Mouse (Mus musculus) embryo, embryonic 11.5 days (tissue): ENCODE measurements around the gene Casc3.
A peak's percentile ranks its signal among the peaks of the same experiment; 100 is the strongest.

Experiments used
- DNase-seq: peaks from one replicate; pipeline ENCODE4 v3.0.0-alpha.2; 2012; ENCODE audit warnings: low read depth, low spot score

The Casc3 gene

DNA sequence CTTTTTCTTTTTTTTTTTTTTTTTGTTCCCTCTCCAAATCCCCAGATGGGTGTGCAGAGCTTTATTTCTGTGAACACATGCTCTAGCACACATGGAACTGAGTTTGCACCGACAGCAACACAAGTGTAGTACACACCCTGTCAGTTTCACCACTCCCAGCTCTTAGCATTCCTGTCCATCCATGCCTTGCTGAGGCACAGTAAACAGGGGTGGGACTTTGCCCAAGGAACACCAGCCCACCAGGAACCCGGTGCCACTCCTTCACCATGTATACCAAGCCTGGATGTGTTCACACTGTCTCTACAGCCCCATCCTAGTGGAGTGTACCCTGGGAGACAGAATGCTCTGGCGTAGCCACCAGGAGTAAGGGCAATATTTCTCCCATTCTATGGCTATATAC, 31.0 kb downstream of the Casc3 start:
- no peak for DNase-seq

DNA sequence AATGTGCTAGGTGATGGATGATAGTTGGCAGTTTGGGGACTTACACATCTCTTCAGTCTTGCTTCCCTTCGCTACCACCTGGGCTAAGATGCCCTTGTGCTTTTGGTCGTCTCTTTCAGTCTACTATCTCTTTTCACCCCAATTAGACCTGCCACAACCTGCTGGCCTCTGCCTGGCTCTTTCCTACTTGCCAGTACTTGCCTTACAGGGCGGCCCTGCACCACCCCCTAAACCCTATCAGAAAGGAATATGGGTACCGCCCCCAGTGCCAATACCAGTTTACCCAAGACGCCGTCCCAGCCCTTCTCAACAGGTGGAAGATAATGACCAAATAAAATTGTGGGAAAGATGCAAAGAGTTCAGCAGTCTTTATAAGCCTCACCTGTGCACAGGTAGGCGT, 31.4 kb downstream of the Casc3 start:
- no peak for DNase-seq

DNA sequence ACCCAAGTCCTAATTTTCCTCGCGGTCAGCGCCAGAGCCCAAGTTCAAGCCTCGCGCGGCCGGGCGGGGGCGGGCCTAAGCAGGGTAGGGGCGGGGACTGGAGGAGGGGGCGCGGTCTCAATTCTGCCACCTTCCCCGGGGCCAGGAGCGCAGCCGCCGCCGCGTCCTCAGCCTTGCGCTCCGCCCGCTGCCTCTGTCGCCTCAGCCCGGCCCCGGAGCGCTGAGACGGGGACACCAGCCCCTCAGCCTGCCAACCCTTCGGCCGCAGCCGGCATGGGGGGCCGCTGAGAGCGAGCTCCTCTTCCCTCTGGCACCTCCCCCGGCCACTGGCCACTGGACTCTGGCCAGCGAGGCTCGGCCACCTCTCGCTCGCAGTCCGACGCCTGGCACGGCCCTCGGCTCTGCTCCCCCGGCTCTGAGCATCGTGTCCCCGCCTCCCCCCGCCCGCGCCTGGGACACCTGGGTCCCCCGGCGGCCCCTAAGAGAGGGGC, 32.0 kb downstream of the Casc3 start, which contains the start of gene Rapgefl1:
Rapgefl1 (plus strand) TSS at position 135 of the 491 bp plus-strand sequence.
- peak; percentile 66 for DNase-seq

DNA sequence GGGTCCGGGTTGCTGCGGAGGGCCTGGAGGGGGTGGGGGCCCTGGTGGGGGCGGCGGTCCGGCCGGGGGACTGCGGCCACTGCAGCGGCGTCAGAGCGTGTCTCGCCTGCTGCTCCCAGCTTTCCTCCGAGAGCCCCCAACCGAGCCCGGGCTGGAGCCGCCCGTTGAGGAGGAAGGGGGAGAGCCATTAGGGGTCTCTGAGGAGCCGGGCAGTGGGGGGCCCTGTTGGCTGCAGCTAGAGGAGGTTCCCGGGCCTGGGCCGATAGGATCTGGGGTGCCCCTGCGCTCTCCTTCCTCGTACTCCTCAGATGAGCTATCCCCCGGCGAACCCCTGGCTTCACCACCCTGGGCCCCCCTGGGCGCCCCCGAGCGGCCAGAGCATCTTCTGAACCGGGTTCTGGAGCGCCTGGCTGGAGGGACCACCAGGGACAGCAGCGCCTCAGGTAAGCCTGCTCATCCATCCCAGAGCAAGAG, 32.6 kb downstream of the Casc3 start:
- no peak for DNase-seq

DNA sequence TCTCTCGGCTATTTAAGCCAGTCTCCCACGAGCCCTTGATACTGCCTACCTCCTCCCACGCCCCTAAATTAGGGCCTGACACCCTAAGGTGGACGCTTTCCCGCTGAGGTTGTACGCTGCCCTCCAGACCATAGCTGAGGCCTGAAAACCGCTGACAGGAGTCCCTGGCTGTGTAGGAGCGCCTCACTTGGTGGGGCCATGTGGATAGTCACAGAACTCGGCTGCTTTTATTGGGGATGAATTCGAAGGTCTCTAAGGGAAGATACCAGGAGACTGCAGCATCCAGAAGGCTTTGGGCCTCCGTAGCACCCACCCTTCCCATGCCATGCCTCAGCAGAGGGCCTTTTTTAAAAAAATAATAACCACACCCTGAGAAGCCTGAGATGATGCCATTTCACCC, 33.2 kb downstream of the Casc3 start:
- no peak for DNase-seq

DNA sequence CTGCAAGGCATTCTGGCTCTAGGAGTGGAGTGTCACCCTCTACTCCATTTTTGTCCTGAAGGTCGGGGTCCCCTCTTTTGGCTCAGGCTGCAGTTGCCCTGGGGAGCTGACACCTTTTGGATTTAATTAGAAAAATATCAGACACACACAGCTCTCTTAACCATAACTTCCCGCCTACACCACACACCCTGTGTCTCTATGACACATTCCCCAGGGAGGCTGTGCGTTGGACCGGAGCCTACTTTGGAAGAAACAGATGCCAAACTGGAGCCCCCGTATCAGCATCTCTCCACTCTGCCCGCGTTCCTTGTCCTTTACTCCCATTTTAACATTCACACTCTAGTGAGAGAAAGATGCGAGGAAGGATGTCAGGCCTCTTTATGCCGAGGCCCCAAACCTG, 33.8 kb downstream of the Casc3 start:
- no peak for DNase-seq

DNA sequence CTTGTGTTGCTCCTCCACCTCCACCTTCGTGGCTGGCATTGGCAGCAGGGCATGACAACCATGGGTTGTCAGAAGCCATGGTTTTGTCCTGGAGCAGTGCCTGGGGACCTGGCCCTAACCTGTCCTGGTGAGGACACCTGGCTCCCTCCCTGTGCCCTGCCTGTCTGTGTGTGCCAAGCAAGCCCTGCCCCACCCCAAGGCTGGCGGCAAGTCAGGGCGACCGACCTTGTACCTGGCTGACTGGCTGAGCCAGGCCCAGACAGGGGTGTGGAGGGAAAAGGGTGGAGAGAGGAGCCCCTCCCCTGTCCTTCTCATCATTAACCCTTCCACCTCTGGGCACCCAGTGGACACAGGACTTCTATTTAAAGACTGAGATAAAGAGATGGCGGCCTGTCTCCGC, 34.7 kb downstream of the Casc3 start:
- DNase-seq, result no peak

DNA sequence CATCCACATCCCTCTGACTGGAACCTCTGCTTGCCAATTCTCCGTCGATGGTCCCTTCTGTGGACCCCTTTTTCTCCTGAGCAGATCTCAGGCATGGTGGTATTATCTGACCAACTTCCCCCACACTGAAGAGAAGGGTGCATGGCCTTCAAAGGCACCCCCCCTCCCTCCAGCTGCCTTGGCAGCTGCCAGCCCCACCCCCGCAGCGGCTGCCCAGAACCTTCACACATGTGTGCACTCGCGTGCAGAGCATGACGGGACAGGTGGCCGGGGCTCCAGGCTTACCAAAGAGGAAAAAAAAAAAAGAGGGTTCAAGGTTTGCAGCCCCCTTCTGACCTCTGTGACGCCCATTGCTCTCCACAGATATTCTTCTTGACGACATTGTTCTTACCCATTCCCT, 35.2 kb downstream of the Casc3 start:
- DNase-seq, result no peak

DNA sequence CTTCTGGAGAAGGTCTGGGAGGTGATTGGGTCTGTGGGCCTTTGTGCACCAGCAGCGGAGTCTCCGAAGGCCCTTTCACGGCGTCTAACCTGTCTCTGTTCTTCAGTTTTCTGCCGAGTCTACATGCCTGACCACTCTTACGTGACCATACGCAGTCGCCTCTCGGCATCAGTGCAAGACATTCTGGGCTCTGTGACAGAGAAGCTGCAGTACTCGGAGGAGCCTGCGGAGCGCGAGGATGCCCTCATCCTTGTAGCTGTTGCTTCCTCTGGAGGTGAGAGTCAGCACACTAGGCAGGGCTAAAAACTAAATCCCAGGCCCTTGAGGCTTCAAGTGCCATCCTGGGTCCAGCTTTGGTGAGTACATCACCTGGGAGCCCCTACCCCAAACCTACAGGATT, 41.3 kb downstream of the Casc3 start:
- DNase-seq, result no peak

DNA sequence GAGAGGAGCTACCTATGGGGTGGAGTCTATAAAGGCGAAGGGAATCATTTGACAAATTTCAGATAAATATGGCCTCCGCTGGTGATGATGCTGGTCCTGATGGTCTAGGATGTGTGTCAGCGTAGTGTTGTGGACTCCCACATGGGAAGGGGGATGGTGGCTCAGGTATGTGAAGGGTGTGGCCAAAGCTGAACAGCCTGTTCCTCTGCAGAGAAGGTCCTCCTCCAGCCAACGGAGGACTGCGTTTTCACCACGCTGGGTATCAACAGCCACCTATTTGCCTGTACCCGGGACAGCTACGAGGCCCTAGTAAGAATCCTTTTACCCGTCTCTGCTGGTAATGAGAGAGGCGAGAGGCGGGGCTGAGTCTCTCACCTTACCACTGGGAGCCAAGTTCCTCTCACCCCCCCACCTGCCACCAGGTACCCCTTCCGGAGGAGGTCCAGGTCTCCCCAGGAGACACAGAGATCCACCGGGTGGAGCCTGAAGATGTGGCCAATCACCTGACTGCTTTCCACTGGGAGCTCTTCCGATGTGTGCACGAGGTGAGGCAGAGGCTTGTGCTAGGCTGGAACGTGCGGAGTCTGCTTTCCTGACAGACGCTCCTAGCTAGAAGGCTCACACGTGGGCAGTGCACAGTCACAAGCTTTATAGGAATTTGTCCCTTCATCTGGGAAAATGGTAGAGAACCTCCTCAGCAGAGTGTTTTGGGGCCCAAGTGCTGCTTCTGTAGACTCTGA, 42.3 kb downstream of the Casc3 start:
- no peak for DNase-seq

DNA sequence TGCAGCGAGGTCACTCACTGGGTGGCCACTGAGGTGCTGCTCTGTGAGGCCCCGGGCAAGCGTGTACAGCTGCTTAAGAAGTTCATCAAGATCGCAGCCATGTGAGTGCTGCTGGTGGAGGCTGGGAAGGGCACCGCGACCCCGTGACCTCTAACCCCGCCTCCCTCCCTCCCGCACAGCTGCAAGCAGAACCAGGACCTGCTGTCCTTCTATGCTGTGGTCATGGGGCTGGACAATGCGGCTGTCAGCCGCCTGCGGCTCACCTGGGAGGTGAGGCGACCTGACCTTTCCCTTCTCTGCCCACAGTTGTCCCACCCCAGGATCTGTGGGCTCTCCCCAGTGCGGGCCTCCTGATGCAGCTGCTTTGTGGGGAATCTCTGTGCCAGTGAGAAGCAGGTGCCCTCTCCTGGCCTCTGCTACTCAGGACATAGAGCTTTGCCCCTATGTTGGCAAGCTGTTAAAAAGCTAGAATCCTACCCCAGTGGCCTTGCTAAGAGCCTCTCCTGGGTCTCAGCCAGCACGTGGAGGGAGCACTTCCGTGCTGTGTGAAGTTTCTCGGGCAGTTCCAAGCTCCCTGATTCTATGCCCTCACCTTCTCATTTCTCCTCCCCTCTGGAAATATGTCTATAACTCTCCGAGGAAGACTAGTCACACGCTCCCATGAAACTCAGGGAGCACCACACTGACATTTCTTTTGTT, 44.6 kb downstream of the Casc3 start:
- no peak for DNase-seq

DNA sequence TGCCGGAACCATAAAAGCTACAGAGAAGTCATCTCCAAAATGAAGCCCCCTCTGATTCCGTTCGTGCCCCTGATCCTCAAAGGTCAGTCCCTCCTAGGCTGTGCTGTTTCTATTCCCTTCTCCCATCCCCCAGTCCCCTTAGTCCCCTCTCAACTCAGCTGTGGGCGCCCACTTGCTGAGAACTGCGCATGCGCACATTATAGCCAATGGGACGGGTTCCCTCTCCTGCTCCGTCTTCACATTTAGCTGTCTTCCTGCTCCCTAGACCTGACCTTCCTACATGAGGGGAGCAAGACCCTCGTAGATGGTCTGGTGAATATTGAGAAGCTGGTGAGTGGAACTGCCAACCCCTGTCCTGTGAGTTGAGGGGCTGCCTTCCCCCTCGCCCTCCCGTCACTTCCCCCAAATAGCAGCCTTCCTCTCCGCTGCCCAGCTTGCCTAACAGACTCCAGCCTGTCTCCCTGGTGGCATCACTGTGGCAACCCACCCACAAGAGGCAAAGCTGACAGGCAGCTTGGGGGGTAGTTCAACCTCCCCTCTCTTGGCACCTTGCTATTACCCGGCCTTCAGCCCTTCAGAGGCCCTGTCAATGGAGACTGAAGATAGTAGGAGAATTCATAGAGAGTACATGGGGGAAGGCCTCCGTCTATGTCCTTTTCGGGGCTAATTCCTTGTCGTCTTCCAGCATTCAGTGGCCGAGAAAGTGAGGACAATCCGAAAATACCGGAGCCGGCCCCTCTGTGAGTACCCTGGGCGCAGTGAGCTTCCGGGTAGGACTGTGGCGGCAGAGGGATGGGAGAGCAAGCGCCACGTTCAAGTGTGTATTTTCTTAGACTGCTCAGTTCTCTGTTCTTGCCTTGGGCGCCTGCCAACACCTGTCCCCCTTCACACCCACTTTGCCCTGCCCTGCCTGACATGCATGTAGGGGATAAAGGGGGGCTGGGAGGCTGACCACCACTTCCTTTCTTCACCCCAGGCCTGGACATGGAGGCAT, 45.7 kb downstream of the Casc3 start:
- DNase-seq, result no peak

DNA sequence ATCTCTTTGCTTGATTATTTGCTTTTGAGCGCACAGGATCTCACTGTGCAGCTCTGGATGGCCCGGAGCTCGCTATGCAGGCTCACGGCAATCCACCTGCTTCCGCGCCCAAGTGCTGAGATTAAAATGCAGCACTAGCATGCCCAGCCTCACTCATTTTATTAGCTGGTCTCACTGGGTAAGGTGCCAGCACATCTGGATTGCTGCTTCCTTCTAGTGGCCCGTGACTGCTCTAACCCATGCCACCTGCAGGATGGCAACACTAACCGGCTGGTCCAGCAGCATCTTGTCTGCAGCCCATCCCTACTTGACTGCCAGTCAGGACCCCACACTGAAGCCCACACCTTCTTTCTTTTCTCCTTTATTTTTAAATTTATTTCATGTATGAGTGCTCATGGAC, 49.4 kb downstream of the Casc3 start:
- DNase-seq, result no peak

DNA sequence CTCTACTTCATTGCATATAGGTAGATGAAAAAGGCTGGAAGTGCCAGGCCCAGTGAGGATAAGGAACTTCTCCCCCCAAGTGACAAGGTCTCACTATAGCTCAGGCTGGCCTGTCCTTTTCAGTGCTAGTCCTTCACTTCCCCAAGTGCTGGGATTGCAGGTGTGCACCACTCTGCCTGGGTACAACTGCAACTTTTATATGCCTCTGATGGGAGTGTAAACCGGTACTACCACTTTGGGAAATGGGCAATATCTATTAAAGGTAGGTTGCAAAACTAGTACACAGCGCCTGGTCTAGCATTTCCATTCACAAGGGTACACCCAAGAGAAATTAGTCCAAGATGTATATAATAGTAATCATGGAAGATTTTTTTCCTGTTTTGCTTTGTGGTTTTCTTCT, 50.0 kb downstream of the Casc3 start:
- DNase-seq, result no peak

DNA sequence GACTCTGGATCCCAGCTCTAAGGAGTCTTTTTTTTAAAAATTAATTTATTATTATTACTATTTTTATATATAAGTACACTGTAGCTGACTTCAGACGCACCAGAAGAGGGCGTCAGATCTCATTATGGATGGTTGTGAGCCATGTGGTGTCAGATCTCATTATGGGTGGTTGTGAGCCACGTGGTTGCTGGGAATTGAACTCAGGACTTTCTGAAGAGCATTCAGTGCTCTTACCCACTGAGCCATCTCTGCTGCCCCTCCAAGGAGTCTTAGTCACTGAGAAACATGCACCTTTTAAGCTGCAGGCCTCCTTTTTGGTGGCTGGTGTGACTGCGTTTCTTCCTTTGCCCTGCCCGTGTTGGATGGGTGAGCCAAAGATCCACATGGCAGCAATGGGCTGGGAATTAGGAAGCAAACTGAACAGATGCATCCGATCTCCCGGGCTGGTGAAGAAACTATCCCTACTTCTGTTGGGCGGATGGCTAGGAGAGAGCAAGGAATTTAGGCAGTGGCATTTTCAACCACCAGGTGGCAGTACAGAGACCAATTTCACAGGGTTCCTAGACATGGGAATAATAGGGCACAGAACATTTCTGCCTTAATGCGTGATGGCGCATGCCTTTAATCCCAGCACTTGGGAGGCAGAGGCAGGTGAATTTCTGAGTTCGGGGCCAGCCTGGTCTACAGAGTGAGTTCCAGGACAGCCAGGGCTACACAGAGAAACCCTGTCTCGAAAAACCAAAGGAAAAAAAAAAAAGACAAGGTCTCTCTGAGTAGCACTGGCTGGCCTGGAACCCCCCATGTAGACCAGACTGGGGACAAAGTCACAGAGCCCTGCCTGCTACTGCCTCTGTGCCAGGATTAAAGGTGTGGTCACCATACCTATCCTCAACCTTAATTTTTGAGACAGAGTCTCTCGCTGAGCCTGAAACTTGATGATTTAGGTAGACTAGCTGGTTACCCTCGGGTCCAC, 54.3 kb downstream of the Casc3 start:
- peak; percentile 79 for DNase-seq

DNA sequence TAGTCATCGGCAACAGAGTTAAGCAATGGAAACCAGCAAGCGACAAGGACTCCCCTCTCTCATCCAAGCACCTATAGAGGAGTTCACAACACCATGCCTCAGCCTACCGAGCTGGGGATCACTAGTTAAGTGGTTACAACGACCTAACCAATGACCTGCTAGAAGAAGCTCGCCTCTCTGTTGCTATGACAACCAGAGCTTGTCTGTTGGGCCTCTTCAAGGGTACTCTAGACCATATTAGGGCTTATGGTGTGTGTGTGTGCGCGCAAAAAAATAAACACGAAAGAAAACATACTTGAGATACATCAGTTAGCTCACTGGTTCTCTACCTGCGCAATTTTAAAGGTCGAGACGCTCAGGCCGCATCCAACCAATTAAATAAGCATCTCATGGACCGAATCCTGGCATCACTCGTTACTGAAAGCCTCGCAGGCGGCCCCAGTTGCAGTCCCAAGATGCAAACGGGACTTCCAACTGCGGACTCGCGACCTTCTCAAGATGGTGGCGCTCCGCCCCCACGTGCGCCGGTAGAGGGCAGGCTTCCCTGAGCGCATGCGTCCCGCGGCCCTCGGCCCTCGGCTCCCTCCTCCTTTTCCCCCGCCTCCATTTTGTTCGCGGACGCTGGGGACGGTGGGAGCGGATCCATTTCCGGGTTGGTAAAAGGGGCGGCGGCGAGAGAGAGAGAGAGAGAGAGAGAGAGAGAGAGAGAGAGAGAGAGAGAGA, 58.5 kb downstream of the Casc3 start, which contains the start of gene Wipf2:
Wipf2 (plus strand) TSS at position 611 of the 723 bp plus-strand sequence.
- DNase-seq, result peak; percentile 97

DNA sequence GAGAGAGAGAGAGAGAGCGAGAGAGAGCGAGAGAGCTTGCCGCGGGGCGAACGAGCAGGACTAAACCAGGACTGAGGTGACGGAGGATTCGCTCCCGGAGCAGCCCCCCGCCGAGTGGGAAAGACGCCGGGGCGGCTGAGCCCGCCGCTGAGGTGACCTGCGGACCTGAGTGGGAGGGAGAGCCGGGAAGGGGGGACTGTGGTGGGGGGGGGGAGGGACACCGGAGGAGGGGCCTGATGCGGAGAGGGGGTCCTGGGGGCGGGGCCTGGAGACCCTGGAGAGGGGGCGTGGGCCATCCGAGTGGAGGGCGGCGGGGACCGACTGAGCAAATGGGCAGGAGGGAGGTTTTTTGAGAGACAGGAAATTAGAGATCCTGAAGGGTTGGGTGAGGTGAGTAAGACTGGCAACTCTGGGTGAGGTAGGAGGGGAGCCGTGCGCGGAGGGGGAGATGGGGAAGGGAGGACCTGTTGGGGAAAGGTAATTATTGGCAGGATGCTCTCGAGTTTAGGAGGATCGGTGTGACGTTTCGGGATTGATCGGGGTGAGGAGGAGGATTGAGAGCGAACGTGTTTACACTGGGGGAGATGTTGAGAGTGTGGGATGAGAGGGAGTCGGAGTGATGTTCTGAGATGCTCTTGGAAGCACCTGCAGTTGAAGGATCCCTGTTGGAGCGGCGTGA, 59.2 kb downstream of the Casc3 start:
- peak; percentile 64 for DNase-seq

DNA sequence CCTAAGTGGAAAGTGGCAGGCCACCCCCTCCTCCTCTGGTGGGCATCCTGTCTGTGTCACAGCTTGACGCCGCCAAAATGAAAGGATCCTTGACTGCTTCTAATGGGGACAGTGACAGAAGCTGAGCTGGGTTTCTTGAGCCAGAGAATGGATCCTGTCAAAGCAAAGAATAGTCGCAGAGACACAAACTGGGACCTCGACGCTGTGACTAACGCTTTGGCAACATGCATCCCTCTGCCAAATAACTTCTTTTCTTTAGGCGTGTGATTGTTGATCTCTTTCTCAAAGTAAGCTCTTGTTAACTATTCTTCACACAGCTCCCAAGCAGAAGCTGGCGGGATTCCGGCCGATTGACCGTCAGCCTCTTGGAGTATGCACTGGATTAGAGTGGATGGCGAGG, 62.6 kb downstream of the Casc3 start:
- no peak for DNase-seq

DNA sequence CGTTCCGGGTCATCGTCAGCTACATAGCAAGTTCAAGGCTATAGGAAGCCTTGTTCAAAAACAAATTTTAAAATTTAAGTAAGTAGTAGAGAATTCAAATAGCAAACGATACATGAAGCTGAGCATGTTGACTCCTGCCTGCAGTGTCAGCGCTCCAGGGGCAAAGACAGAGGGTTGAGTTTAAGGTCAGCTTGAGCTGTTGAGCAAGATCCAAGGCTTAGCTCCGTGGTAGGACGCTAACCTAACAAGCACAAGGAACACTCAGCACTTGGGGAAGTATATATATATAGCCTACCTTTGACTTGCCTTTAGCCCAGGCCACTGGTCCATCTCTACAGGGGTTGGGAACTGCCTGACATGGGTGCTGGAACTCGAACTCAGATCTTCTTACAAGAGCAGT, 65.2 kb downstream of the Casc3 start:
- DNase-seq, result no peak
